Mouse (Mus musculus): ENCODE data around the gene Birc2. TPM values are rescaled to one million over a fixed set of nuclear protein-coding genes. Genes with fewer than 3 reads are reported as not detected.
A peak's percentile ranks its signal among the peaks of the same experiment; 100 is the strongest.

Birc2 gene
- polyA plus RNA-seq (2014; fragmentation: Nextera tagmentation; extraction: Ambion mirVana), result 39.5 and 46.2 TPM in 2 replicates

DNA sequence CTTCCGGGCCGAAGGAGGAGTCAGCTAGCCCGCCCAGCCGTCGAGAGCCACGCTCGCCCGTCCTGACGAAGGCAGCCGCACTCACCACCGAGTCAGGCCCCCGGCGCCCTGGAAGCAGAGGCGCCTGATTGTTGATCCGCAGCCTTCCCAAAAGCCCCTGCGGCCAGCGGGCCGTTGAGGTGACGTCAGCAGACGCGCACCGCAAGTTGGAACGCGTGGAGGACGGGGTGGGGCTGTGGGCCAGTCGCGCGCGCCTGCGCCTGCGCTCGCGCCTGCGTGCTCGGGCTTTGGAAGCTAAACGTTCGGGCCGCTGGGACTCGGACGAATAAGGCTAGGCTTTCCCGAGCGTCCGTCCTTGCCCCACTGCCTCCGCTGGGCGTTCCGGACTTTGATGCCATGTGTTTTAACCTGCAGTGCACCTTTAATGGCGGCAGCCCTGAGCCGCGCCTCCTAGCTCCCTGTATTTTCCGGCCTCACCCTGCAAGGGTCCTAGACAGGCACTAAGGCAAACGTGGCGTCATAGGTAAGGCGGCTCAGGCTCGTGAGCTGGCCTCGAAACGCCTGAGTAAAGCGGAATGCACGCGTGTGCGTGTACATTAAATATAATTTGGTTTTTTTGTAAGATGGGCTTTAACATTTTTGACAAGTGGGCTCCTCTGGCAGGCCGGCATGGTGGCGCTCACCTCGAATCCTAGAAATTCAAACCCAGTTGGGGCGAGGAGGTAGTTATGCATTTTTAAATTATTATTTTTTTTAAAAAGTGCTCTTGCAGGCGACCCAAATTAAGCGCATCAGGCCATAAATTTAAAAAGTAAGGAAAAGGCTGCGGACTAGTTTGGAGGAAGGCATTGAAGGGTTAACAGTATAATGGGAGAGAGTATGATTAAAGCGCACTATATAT is at the start of gene Birc2:
Gene Birc2 (minus strand): TSS at position 160 of the 901 bp plus-strand sequence.
- Histone ChIP-seq H3K36me3 (ENCODE audit: control insufficient read depth, insufficient read depth, low read length) (peaks cover 3% of the 10 kb centered on the region; the same call in 1 of the 2 replicates), H3K4me1 (ENCODE audit: control insufficient read depth, insufficient read depth, low read length) (peaks cover 7% of the 10 kb centered on the region), H3K9ac (ENCODE audit: low read length) (peak within 1 kb of the TSS; percentile 79), H3K4me2 (ENCODE audit: low read depth) (peak within 1 kb of the TSS; percentile 75), H3K27ac (ENCODE audit: low read depth, low read length) (peak within 1 kb of the TSS; percentile 92), H3K4me3 (ENCODE audit: low read depth, low read length) (peak within 1 kb of the TSS; percentile 61), H3K27me3 (ENCODE audit: control insufficient read depth, insufficient read depth, low read length) (no peaks in the 10 kb centered on the region), H3K9me3 (ENCODE audit: control insufficient read depth, low read length) (no peaks in the 10 kb centered on the region)
- WGBS, result under 1% methylated on average over 68 of the region's 68 CpGs
- DNase-seq (ENCODE audit: low spot score) (peak; percentile 99), ATAC-seq (ENCODE audit: insufficient read depth, low FRiP score, low TSS enrichment) (peak; percentile 98)

DNA sequence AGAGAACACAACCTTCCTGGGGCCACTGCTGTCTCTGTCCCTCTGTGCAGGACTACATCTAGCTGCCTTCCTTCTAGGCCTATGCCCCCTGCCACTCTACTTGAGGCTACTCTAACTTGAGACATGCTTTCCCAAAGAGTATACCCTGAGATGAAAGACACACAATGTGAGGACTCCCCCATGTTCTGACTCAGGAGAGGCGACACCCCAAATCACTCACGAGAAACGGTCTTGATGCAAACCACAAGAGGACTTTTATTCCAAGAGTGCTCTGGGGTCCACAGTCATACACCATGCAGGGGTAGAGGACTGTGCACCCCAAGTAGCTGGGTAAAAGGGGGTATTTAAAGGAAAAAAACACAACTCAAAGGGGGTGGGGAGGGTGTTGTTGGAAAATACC is 47.5 kb upstream of the Birc2 start:
- Histone ChIP-seq H3K4me1 (ENCODE audit: control insufficient read depth, insufficient read depth, low read length) (no peaks in the 10 kb centered on the region), H3K36me3 (ENCODE audit: control insufficient read depth, insufficient read depth, low read length) (no peaks in the 10 kb centered on the region), H3K9me3 (ENCODE audit: control insufficient read depth, low read length) (no peaks in the 10 kb centered on the region; the same call in 1 of the 2 replicates), H3K4me2 (ENCODE audit: low read depth) (no peak overlapping the region), H3K27ac (ENCODE audit: low read depth, low read length) (no peak overlapping the region), H3K9ac (ENCODE audit: low read length) (no peak overlapping the region), H3K4me3 (ENCODE audit: low read depth, low read length) (no peak overlapping the region), H3K27me3 (ENCODE audit: control insufficient read depth, insufficient read depth, low read length) (no peaks in the 10 kb centered on the region)
- DNase-seq (ENCODE audit: low spot score), result no peak
- WGBS, result 95% methylated on average over 3 of the region's 3 CpGs
- no peak for ATAC-seq (ENCODE audit: insufficient read depth, low FRiP score, low TSS enrichment)

DNA sequence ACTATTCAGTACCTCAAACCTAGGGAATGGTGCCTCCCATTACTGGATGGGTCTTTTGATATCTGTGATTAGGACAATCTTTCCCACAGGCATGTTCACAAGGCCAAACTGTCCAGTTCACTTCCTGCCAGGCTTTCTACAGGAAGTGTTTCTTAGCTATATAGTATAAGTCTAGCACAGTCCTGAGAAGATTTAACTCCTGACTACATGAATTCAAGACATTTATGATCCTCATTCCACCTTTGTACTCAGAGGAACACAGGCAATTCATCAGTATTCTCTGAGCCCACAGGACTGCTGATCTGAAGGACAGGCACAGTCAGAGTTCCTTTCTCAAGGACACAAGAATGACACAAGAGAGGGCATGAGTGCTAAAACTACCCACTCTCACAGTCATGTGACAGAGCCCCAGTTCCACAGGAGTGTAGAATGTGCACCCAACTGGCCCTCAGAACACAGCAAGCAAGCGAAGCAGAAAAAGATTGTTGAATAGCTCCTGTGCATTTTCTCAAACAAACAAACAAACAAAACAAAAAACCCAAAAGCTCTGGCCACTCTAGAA is 45.5 kb upstream of the Birc2 start:
- H3K9me3 ChIP-seq (ENCODE audit: control insufficient read depth, low read length), result no peaks in the 10 kb centered on the region; the same call in 1 of the 2 replicates
- H3K4me1 ChIP-seq (ENCODE audit: control insufficient read depth, insufficient read depth, low read length), result no peaks in the 10 kb centered on the region
- no peak overlapping the region for H3K4me3 ChIP-seq (ENCODE audit: low read depth, low read length)
- WGBS, result 90% methylated on average over 1 of the region's 1 CpGs
- H3K27ac ChIP-seq (ENCODE audit: low read depth, low read length), result no peak overlapping the region
- no peak for DNase-seq (ENCODE audit: low spot score)
- H3K27me3 ChIP-seq (ENCODE audit: control insufficient read depth, insufficient read depth, low read length), result no peaks in the 10 kb centered on the region
- H3K9ac ChIP-seq (ENCODE audit: low read length), result no peak overlapping the region
- no peaks in the 10 kb centered on the region for H3K36me3 ChIP-seq (ENCODE audit: control insufficient read depth, insufficient read depth, low read length)
- ATAC-seq (ENCODE audit: insufficient read depth, low FRiP score, low TSS enrichment), result no peak
- H3K4me2 ChIP-seq (ENCODE audit: low read depth), result no peak overlapping the region

DNA sequence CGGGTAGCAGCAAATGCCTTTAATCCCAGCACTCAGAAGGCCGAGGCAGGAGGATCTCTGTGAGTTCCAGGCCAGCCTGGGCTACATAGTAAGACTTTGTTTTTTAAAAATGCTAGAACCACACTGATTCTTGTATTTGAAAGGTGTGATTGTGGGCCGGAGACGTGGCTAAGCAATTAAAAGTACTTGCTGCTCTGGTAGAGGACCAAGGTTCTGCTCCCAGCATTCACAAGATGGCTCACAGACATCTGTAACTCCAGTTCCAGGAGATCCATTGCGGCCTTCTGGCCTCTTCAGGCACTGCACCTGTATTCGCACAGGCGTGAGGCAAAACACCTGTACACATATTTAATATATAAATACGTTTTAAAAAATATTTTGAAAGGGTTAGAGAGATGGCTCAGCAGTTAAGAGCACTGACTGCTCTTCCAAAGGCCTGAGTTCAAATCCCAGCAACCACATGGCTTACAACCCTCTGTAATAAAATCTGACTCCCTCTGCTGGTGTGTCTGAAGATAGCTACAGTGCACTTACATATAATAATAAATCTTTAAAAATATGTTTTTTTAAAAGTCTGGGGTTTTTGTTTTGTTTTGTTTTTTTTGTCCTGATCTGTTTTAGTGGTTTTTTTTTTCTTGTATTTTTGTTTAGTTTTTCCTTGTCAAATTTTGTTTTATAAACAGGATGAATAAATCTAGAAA is 36.8 kb upstream of the Birc2 start:
- Histone ChIP-seq H3K9me3 (ENCODE audit: control insufficient read depth, low read length) (no peaks in the 10 kb centered on the region), H3K4me3 (ENCODE audit: low read depth, low read length) (no peak overlapping the region), H3K27me3 (ENCODE audit: control insufficient read depth, insufficient read depth, low read length) (no peaks in the 10 kb centered on the region), H3K4me2 (ENCODE audit: low read depth) (no peak overlapping the region), H3K36me3 (ENCODE audit: control insufficient read depth, insufficient read depth, low read length) (no peaks in the 10 kb centered on the region), H3K9ac (ENCODE audit: low read length) (no peak overlapping the region), H3K4me1 (ENCODE audit: control insufficient read depth, insufficient read depth, low read length) (no peaks in the 10 kb centered on the region), H3K27ac (ENCODE audit: low read depth, low read length) (no peak overlapping the region)
- 92% methylated on average over 8 of the region's 8 CpGs for WGBS
- ATAC-seq (ENCODE audit: insufficient read depth, low FRiP score, low TSS enrichment), result no peak
- no peak for DNase-seq (ENCODE audit: low spot score)

DNA sequence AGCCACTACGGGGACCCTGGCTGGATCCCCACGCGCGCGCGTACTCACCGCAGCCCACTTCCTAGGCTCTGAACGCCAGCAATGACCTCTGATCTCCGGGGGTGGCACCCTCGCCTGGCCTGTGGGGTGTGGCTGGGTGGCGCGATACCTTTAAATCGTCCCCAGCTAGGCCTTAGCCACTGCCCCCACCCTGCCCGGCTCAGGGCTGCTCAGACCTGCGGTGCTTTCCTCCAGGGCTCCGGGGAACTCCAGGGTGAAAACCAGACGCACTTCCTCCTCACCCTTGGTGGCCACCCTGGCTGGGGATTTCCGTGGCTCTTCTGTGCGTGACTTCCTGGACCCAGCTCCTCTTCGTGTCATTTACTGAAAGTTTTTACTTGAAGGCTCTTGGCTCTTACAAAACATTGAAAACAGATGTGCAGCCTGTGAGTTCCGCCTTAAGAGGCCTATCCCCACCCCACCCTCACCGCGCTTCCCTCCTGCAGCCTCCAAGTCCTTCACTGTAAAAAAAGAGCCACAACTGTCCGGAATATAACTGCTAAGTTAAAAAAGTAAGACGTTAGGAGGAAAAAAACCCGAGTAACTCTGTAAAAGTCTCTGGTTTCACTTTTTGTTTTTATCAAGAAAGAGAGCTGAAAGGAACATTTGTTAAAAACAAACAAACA is 36.0 kb upstream of the Birc2 start, which contains the start of gene Birc3:
Gene Birc3 (minus strand): TSS at position 412 of the 665 bp plus-strand sequence.
- Histone ChIP-seq H3K27ac (ENCODE audit: low read depth, low read length) (no peak within 1 kb of the TSS), H3K36me3 (ENCODE audit: control insufficient read depth, insufficient read depth, low read length) (no peaks in the 10 kb centered on the region), H3K27me3 (ENCODE audit: control insufficient read depth, insufficient read depth, low read length) (no peaks in the 10 kb centered on the region), H3K4me3 (ENCODE audit: low read depth, low read length) (peak within 1 kb of the TSS; percentile 45), H3K9ac (ENCODE audit: low read length) (peak within 1 kb of the TSS; percentile 75), H3K9me3 (ENCODE audit: control insufficient read depth, low read length) (no peaks in the 10 kb centered on the region), H3K4me2 (ENCODE audit: low read depth) (peak within 1 kb of the TSS; percentile 81), H3K4me1 (ENCODE audit: control insufficient read depth, insufficient read depth, low read length) (no peaks in the 10 kb centered on the region)
- 8% methylated on average over 26 of the region's 26 CpGs for WGBS
- ATAC-seq (ENCODE audit: insufficient read depth, low FRiP score, low TSS enrichment) (peak; percentile 71), DNase-seq (ENCODE audit: low spot score) (peak; percentile 63)

DNA sequence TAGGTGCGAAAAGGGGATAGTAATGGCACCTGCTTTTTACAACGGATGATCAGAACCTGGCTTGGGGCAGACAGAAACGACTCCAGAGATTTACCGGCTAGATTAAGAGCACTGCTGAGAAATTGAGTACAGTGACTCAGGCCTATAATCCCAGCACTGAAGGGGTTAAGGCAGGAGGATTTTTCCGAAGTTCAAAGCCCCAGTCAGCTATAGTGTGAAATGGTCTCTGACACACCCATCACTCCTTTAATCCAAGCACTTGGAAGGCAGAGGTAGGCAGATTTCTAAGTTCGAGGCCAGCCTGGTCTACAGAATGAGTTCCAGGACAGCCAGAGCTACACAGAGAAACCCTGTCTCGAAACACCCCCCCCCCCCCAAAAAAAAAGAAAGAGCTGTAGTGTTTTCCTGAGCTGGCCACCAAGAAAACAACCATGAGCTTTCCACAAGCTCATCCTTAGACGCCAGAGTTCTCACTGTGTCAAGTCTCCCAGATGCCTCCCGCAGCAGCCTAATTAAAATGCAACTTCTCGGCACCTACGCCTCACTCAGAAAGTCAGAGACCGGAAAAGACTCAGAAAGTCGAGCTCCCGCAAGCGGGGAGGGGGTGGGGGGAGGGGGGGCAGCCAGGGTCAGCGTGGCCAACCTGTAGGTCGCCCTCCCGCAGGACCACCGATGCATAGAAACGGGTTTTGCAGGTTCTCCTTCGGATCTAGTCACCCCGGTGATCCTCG is 35.3 kb upstream of the Birc2 start:
- H3K9me3 ChIP-seq (ENCODE audit: control insufficient read depth, low read length), result no peaks in the 10 kb centered on the region
- peak overlapping the region; percentile 81 for H3K4me2 ChIP-seq (ENCODE audit: low read depth)
- no peaks in the 10 kb centered on the region for H3K4me1 ChIP-seq (ENCODE audit: control insufficient read depth, insufficient read depth, low read length)
- H3K9ac ChIP-seq (ENCODE audit: low read length), result peak overlapping the region; percentile 75
- peak; percentile 36 for ATAC-seq (ENCODE audit: insufficient read depth, low FRiP score, low TSS enrichment)
- DNase-seq (ENCODE audit: low spot score), result no peak
- H3K4me3 ChIP-seq (ENCODE audit: low read depth, low read length), result peak overlapping the region; percentile 45
- WGBS, result 18% methylated on average over 23 of the region's 23 CpGs
- H3K27me3 ChIP-seq (ENCODE audit: control insufficient read depth, insufficient read depth, low read length), result no peaks in the 10 kb centered on the region
- H3K36me3 ChIP-seq (ENCODE audit: control insufficient read depth, insufficient read depth, low read length), result no peaks in the 10 kb centered on the region
- no peak overlapping the region for H3K27ac ChIP-seq (ENCODE audit: low read depth, low read length)

DNA sequence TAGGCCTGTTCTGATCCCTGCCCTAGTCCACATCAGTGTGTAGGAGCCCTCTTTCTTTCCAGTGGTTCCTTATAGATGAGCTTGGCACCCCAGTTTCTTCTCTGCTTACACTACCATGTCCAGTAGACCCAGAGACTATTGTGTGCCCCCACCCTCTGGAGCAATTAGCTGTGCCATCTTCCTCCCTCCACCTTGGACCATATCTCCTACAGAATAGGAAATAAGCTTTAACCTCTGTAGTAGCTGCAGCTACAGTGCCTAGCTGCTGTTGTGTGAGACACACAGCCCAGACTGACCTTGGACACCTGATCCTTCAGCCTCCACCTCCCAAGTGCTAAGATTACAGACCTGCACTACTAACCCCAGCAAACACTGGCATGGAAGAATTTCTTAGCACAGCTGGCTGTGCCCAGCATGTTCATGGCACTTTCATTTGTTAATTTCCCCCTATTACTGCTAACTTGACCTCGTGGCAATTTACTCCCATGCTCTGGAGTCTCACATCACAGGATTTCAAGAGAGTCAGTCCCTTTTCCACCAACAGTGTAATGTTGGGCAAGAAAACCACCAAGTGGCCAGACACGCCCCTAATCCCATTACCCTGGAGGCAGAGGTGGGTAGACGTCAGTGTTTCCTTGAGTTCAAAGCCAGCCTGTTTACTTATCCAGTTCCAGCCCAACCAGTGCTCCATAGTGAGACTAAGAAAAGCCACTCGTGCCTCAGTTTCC is 34.6 kb upstream of the Birc2 start:
- ATAC-seq (ENCODE audit: insufficient read depth, low FRiP score, low TSS enrichment), result no peak
- no peaks in the 10 kb centered on the region for H3K27me3 ChIP-seq (ENCODE audit: control insufficient read depth, insufficient read depth, low read length)
- H3K4me3 ChIP-seq (ENCODE audit: low read depth, low read length), result no peak overlapping the region
- 64% methylated on average over 4 of the region's 4 CpGs for WGBS
- no peaks in the 10 kb centered on the region for H3K36me3 ChIP-seq (ENCODE audit: control insufficient read depth, insufficient read depth, low read length)
- no peak overlapping the region for H3K27ac ChIP-seq (ENCODE audit: low read depth, low read length)
- H3K4me1 ChIP-seq (ENCODE audit: control insufficient read depth, insufficient read depth, low read length), result no peaks in the 10 kb centered on the region
- H3K9me3 ChIP-seq (ENCODE audit: control insufficient read depth, low read length), result no peaks in the 10 kb centered on the region
- DNase-seq (ENCODE audit: low spot score), result no peak
- H3K9ac ChIP-seq (ENCODE audit: low read length), result no peak overlapping the region
- no peak overlapping the region for H3K4me2 ChIP-seq (ENCODE audit: low read depth)
